ENCODE assay signal across 14 mouse cellular contexts in the genomic region with DNA sequence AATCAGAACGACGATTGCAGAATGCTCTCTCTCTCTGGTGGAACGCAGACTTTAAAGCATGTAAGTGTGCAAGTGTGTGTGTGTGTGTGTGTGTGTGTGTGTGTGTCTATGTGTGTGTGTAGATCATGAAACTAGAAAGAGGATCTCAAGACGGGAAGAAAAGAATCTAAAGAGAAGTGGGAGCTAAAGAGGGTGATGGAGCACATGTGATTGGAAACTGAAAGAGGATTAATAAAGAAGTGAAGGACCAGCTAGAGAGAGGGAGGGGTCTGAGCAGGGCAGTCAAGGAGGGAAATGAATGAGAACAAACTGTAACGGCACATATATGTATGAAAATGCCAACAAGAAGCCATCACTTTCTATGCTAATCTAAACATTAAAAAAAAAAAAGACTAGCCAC.
"Had no signal": no experiment of that assay in that cellular context is flagged by ENCODE, and none has a peak within 500 bp of the region (broad histone marks: within the 10 kb centered on the region; RNA-seq: fewer than 3 reads in every experiment).

No protein-coding gene starts in this region.

- H3K9ac ChIP-seq: liver, embryonic 15.5 days; midbrain, embryonic 13.5 days; neural tube, embryonic 12.5 days had no signal

- ATAC-seq: lung, postnatal 0 days; midbrain, embryonic 13.5 days had no signal

- H3K4me3 ChIP-seq: left cerebral cortex, adult 2 months; limb, embryonic 10.5 days; liver, embryonic 15.5 days; midbrain, embryonic 13.5 days; neural tube, embryonic 12.5 days had no signal

- H3K36me3 ChIP-seq: limb, embryonic 10.5 days; liver, embryonic 15.5 days; midbrain, embryonic 13.5 days; neural tube, embryonic 12.5 days had no signal

- H3K9me3 ChIP-seq: limb, embryonic 10.5 days; liver, embryonic 15.5 days; midbrain, embryonic 13.5 days; neural tube, embryonic 12.5 days had no signal

- DNase-seq: kidney, adult 8-10 months; kidney, postnatal 36 days; lung, adult 2 months; lung, postnatal 36 days; retina, postnatal 1 day; thymus, adult 18-20 months; thymus, postnatal 25 days had no signal

- H3K27ac ChIP-seq: kidney, postnatal 0 days; left cerebral cortex, adult 2 months; limb, embryonic 10.5 days; midbrain, embryonic 13.5 days; neural tube, embryonic 12.5 days had no signal

- H3K27me3 ChIP-seq: liver, embryonic 15.5 days; midbrain, embryonic 13.5 days; neural tube, embryonic 12.5 days had no signal

- H3K4me2 ChIP-seq: midbrain, embryonic 13.5 days; neural tube, embryonic 12.5 days had no signal
